Mouse (Mus musculus) MEL (cell line): Measurements from ENCODE around the gene Hoxc9. TPM values are rescaled to one million over a fixed set of nuclear protein-coding genes. Genes with fewer than 3 reads are reported as not detected.

ENCODE experiments used
- DNase-seq: peaks from one replicate; pipeline ENCODE4 v3.0.0; 2011; ENCODE audit warnings: low read depth, low spot score
- H3K27ac ChIP-seq: 2 replicates; pipeline ENCODE4 v1.5.1; 2012; ENCODE audit warnings: low read depth, mild to moderate bottlenecking, control low read depth, low read length, moderate library complexity; ENCODE audit not compliant: control insufficient read depth
- H3K27me3 ChIP-seq, 2 experiments: fragments of 150-350 bp in 1 of 2; sonication (generic) in 1 of 2; 2 replicates each; pipeline ENCODE4 v1.6.1; 2012; ENCODE audit warnings: low read length in 2 of 2, mild to moderate bottlenecking in 2 of 2, improper control_type of control experiment in 1 of 2, moderate library complexity in 1 of 2; ENCODE audit not compliant: insufficient read depth in 2 of 2, control insufficient read depth in 1 of 2
- H3K36me3 ChIP-seq, 2 experiments: 2 replicates each; pipeline ENCODE4 v1.6.1; 2012 to 2014; ENCODE audit warnings: low read length in 2 of 2, improper control_type of control experiment in 1 of 2, inconsistent platforms in 1 of 2, mild to moderate bottlenecking in 1 of 2; ENCODE audit not compliant: insufficient read depth in 2 of 2, control insufficient read depth in 1 of 2
- H3K4me1 ChIP-seq, 2 experiments: fragments of 150-350 bp in 1 of 2; sonication (generic) in 1 of 2; 2 replicates each; pipeline ENCODE4 v1.6.1; 2012; ENCODE audit warnings: low read length in 2 of 2, improper control_type of control experiment in 1 of 2, mild to moderate bottlenecking in 1 of 2; ENCODE audit not compliant: insufficient read depth in 2 of 2, control insufficient read depth in 1 of 2
- H3K4me3 ChIP-seq, 2 experiments: fragments of 150-350 bp in 1 of 2; sonication (generic) in 1 of 2; 2 replicates each; pipeline ENCODE4 v1.5.1; 2012; ENCODE audit warnings: low read depth in 2 of 2, low read length in 2 of 2, mild to moderate bottlenecking in 2 of 2, moderate library complexity in 2 of 2, control low read depth in 1 of 2, improper control_type of control experiment in 1 of 2; ENCODE audit not compliant: control insufficient read depth in 1 of 2, insufficient read depth in 1 of 2
- H3K79me2 ChIP-seq: 2 replicates; pipeline ENCODE4 v1.6.1; 2012; ENCODE audit warnings: mild to moderate bottlenecking, low read length, moderate library complexity; ENCODE audit not compliant: control insufficient read depth, poor library complexity, insufficient read depth
- H3K9ac ChIP-seq: 2 replicates; pipeline ENCODE4 v1.6.1; 2012; ENCODE audit warnings: low read depth, mild to moderate bottlenecking, control low read depth, low read length, moderate library complexity; ENCODE audit not compliant: control insufficient read depth, poor library complexity, severe bottlenecking
- H3K9me3 ChIP-seq: fragments of 150-350 bp; sonication (generic); replicated peaks from 2 replicates; pipeline ENCODE4 v1.6.1; 2012; ENCODE audit warnings: mild to moderate bottlenecking, low read length, improper control_type of control experiment, moderate library complexity; ENCODE audit not compliant: insufficient read depth
- CHD2 ChIP-seq: IDR thresholded peaks from 2 replicates; pipeline ENCODE4 v1.6.1; 2011; ENCODE audit warnings: low read length, improper control_type of control experiment
- CTCF ChIP-seq, 3 experiments: IDR thresholded peaks in 2 of 3; conservative IDR thresholded peaks in 1 of 3; 2 replicates each; pipeline ENCODE4 v1.5.1; 2011 to 2012; ENCODE audit warnings: low read length in 3 of 3, low read depth in 2 of 3, mild to moderate bottlenecking in 2 of 3, improper control_type of control experiment in 1 of 3, inconsistent platforms in 1 of 3, mixed read lengths in 1 of 3, moderate library complexity in 1 of 3; ENCODE audit not compliant: control insufficient read depth in 1 of 3, insufficient read depth in 1 of 3, poor library complexity in 1 of 3, severe bottlenecking in 1 of 3
- E2F4 ChIP-seq: IDR thresholded peaks from 2 replicates; pipeline ENCODE4 v1.6.1; 2011; ENCODE audit warnings: low read depth, low read length, improper control_type of control experiment, borderline replicate concordance
- GATA1 ChIP-seq: IDR thresholded peaks from 2 replicates; pipeline ENCODE4 v1.6.1; 2011; ENCODE audit warnings: low read depth, low read length, improper control_type of control experiment
- HCFC1 ChIP-seq: IDR thresholded peaks from 2 replicates; pipeline ENCODE4 v1.6.1; 2012; ENCODE audit warnings: low read depth, mild to moderate bottlenecking, inconsistent platforms, low read length, improper control_type of control experiment, moderate library complexity
- JUND ChIP-seq: IDR thresholded peaks from 2 replicates; pipeline ENCODE4 v1.6.1; 2011; ENCODE audit warnings: low read depth, mild to moderate bottlenecking, improper control_type of control experiment, low read length
- MAX ChIP-seq: IDR thresholded peaks from 2 replicates; pipeline ENCODE4 v1.6.1; 2011; ENCODE audit warnings: low read length, improper control_type of control experiment
- MEF2A ChIP-seq: IDR thresholded peaks from 2 replicates; pipeline ENCODE4 v1.6.1; 2014; ENCODE audit warnings: low read depth, mild to moderate bottlenecking, inconsistent platforms, low read length, improper control_type of control experiment; ENCODE audit not compliant: poor library complexity, insufficient replicate concordance, severe bottlenecking; ENCODE audit errors: extremely low read depth
- MXI1 ChIP-seq: IDR thresholded peaks from 2 replicates; pipeline ENCODE4 v1.6.1; 2011; ENCODE audit warnings: mild to moderate bottlenecking, low read depth, low read length, improper control_type of control experiment
- NRF1 ChIP-seq: IDR thresholded peaks from 2 replicates; pipeline ENCODE4 v1.6.1; 2014; ENCODE audit warnings: low read depth, mild to moderate bottlenecking, inconsistent platforms, low read length, improper control_type of control experiment, moderate library complexity; ENCODE audit not compliant: poor library complexity, insufficient read depth, severe bottlenecking
- POLR2A ChIP-seq, 2 experiments: IDR thresholded peaks; 2 replicates each; pipeline ENCODE4 v1.6.1; 2011 to 2012; ENCODE audit warnings: low read length in 2 of 2, mild to moderate bottlenecking in 2 of 2, control low read depth in 1 of 2, improper control_type of control experiment in 1 of 2, low read depth in 1 of 2, moderate library complexity in 1 of 2; ENCODE audit not compliant: control insufficient read depth in 1 of 2, insufficient read depth in 1 of 2, poor library complexity in 1 of 2
- POLR2AphosphoS2 ChIP-seq: IDR thresholded peaks from 2 replicates; pipeline ENCODE4 v1.6.1; 2011; ENCODE audit warnings: low read length, improper control_type of control experiment
- POLR2AphosphoS5 ChIP-seq: IDR thresholded peaks from 2 replicates; pipeline ENCODE4 v1.6.1; 2012; ENCODE audit warnings: low read depth, borderline replicate concordance, mild to moderate bottlenecking, inconsistent platforms, low read length, moderate library complexity, mixed read lengths
- RAD21 ChIP-seq: IDR thresholded peaks from 2 replicates; pipeline ENCODE4 v1.6.1; 2011; ENCODE audit warnings: mild to moderate bottlenecking, low read depth, low read length, improper control_type of control experiment
- RCOR1 ChIP-seq: IDR thresholded peaks from 2 replicates; pipeline ENCODE4 v1.6.1; 2012; ENCODE audit warnings: low read depth, mild to moderate bottlenecking, inconsistent platforms, low read length, improper control_type of control experiment
- SIN3A ChIP-seq: IDR thresholded peaks from 2 replicates; pipeline ENCODE4 v1.6.1; 2012; ENCODE audit warnings: low read length, improper control_type of control experiment, inconsistent platforms
- TBP ChIP-seq: IDR thresholded peaks from 2 replicates; pipeline ENCODE4 v1.8.0; 2011; ENCODE audit warnings: low read depth, low read length, improper control_type of control experiment
- TCF12 ChIP-seq: IDR thresholded peaks from 2 replicates; pipeline ENCODE4 v1.6.1; 2014; ENCODE audit warnings: low read depth, mild to moderate bottlenecking, inconsistent platforms, low read length, improper control_type of control experiment, moderate library complexity
- USF1 ChIP-seq: IDR thresholded peaks from 2 replicates; pipeline ENCODE4 v1.6.1; 2014; ENCODE audit warnings: low read depth, mild to moderate bottlenecking, inconsistent platforms, low read length, improper control_type of control experiment, moderate library complexity
- USF2 ChIP-seq, 2 experiments: IDR thresholded peaks; 2 replicates each; pipeline ENCODE4 v1.6.1; 2011 to 2012; ENCODE audit warnings: improper control_type of control experiment in 2 of 2, low read length in 2 of 2, borderline replicate concordance in 1 of 2, inconsistent platforms in 1 of 2, low read depth in 1 of 2, mild to moderate bottlenecking in 1 of 2; ENCODE audit not compliant: insufficient read depth in 1 of 2
- ZC3H11A ChIP-seq: IDR thresholded peaks from 2 replicates; pipeline ENCODE4 v1.6.1; 2012; ENCODE audit warnings: low read depth, mild to moderate bottlenecking, inconsistent platforms, low read length, improper control_type of control experiment
- ZMIZ1 ChIP-seq: IDR thresholded peaks from 2 replicates; pipeline ENCODE4 v1.6.1; 2012; ENCODE audit warnings: low read depth, mild to moderate bottlenecking, inconsistent platforms, low read length, improper control_type of control experiment, moderate library complexity
- polyA plus RNA-seq, 2 experiments: library from polyadenylated mRNA; stranded (reverse) in 1 of 2; unstranded in 1 of 2; fragments of >175 nt in 1 of 2; fragments of >200 nt in 1 of 2; gene quantifications; 2 replicates each; pipeline versions ENCODE4 v1.2.1 to v1.2.4; 2012; ENCODE audit warnings: low replicate concordance in 2 of 2, low read depth in 1 of 2; ENCODE audit not compliant: insufficient read length in 2 of 2, insufficient read depth in 1 of 2, missing spikeins in 1 of 2
- total RNA-seq: library from RNA; depleted of rRNA; stranded (reverse); fragments of 300-350 nt; gene quantifications from 2 replicates; pipeline ENCODE4 v1.2.3, GENCODE M21; 2012

Hoxc9 gene
- total and polyA plus RNA-seq, 3 experiments: 4.1 to 400 (median 9.5) TPM

DNA sequence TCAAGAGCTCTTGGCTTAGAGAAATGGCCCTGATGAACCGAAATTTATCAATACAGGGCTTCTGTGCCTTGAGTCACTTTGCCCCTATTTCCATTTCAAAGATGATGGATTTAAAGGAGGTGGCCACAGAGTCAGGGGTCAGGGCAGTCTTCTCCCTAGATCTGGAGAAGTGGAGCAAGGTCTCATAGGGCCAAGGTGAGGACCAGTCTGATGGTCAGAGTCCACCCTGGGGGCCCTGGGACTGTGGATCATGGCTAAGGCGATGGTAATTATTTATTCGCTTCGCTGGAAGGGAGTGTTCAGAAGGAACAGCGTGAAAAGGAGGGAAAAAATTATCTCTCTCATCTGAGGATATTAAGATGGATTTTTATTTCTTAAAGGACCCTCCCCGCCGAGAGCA is 1.2 kb upstream of the Hoxc9 start:
- Histone ChIP-seq H3K36me3 (peaks cover 0 to 24% of the 10 kb centered on the region in 2 experiments; a peak in 2 of 4 replicates), H3K79me2 (peaks cover 46% of the 10 kb centered on the region), H3K4me3 (no peak overlapping the region; a peak in 1 of 4 replicates), H3K9me3 (no peaks in the 10 kb centered on the region), H3K9ac (no peak overlapping the region), H3K27me3 (no peaks in the 10 kb centered on the region), H3K4me1 (peaks cover 19 to 27% of the 10 kb centered on the region in 2 experiments), H3K27ac (no peak overlapping the region)
- no peak for DNase-seq
- TF ChIP-seq RCOR1: no peak
- no peak for TF ChIP-seq ZC3H11A
- TF ChIP-seq USF1: no peak
- no peak for TF ChIP-seq USF2 (IDR thresholded peaks at IDR 0.05; ENCODE audit: borderline replicate concordance in 1 of 2, insufficient read depth in 1 of 2, low read depth in 1 of 2, low read length in 2 of 2)
- no peak for TF ChIP-seq MAX
- TF ChIP-seq CHD2: no peak
- no peak for TF ChIP-seq POLR2AphosphoS5
- TF ChIP-seq POLR2A (IDR thresholded peaks at IDR 0.05; ENCODE audit: control insufficient read depth in 1 of 2, insufficient read depth in 1 of 2, low read depth in 1 of 2, low read length in 2 of 2, poor library complexity in 1 of 2): no peak
- TF ChIP-seq POLR2AphosphoS2: no peak
- TF ChIP-seq MXI1: no peak
- no peak for TF ChIP-seq TCF12
- TF ChIP-seq JUND: no peak
- no peak for TF ChIP-seq CTCF (IDR thresholded peaks at IDR 0.05 in 2 of 3, conservative IDR thresholded peaks at IDR 0.05 in 1 of 3; ENCODE audit: control insufficient read depth in 1 of 3, insufficient read depth in 1 of 3, low read depth in 2 of 3, low read length in 3 of 3, poor library complexity in 1 of 3, severe bottlenecking in 1 of 3)
- no peak for TF ChIP-seq E2F4
- TF ChIP-seq NRF1: no peak
- no peak for TF ChIP-seq MEF2A

DNA sequence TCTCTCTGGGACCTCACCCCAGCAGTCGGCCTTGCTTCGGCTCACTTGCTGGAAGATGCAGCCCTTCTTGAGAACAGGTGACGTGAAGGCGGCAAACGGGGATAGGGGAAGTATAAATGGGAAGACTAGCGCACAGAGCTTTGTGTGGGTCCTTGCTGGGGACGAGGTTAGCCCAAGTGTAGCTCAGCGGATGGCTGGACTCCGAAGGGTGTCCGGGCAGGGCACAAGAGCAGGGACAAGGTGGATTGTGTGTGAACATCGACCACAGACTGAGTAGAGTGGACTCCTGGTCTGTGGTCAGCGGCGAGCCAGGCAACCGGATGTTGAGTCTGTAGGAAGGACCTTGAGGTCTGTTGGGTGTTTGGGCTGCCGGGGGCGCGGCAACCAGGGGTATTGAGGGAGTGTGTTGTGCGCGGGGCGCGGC is 539 bp upstream of the Hoxc9 start:
- H3K79me2 ChIP-seq: peaks cover 50% of the 10 kb centered on the region
- DNase-seq: peak; percentile 82
- TF ChIP-seq HCFC1 (no peak; the same call in 1 of the 2 replicates), POLR2A (IDR thresholded peaks at IDR 0.05; ENCODE audit: control insufficient read depth in 1 of 2, insufficient read depth in 1 of 2, low read depth in 1 of 2, low read length in 2 of 2, poor library complexity in 1 of 2) (peak in 1 of 2 experiments; percentile 50; a peak in 1 of 4 replicates), TCF12 (no peak), GATA1 (no peak), RAD21 (no peak), ZMIZ1 (peak; percentile 27; the same call in 1 of the 2 replicates), SIN3A (peak; percentile 19), MXI1 (0 out of 2 replicates have a peak, but pooled peaks have one; percentile 3), MAX (no peak; the same call in 1 of the 2 replicates), POLR2AphosphoS2 (peak; percentile 56; the same call in 1 of the 2 replicates), USF2 (IDR thresholded peaks at IDR 0.05; ENCODE audit: borderline replicate concordance in 1 of 2, insufficient read depth in 1 of 2, low read depth in 1 of 2, low read length in 2 of 2) (no peak), TBP (peak; percentile 55; the same call in 1 of the 2 replicates), USF1 (0 out of 2 replicates have a peak, but pooled peaks have one; percentile 12)
- TF ChIP-seq, all 39 proteins: peak for 7
- H3K27ac ChIP-seq: peak overlapping the region; percentile 3
- no peaks in the 10 kb centered on the region for H3K9me3 ChIP-seq
- peak overlapping the region; percentile 93 for H3K9ac ChIP-seq
- H3K4me1 ChIP-seq: peaks cover 16 to 26% of the 10 kb centered on the region in 2 experiments
- H3K36me3 ChIP-seq: peaks cover 0 to 18% of the 10 kb centered on the region in 2 experiments; a peak in 2 of 4 replicates
- H3K4me3 ChIP-seq: peak overlapping the region; percentile 81 to 89
- H3K27me3 ChIP-seq: no peaks in the 10 kb centered on the region
